Mouse (Mus musculus) forebrain, embryonic 16.5 days (tissue): ENCODE measurements around the gene Ddx20. TPM values are rescaled to one million over a fixed set of nuclear protein-coding genes. Genes with fewer than 3 reads are reported as not detected.

ENCODE experiments used
- ATAC-seq: fragments of 200-750 bp; cut with Nextera tagmentation; 2 replicates; pipeline ENCODE4 v1.8.0; 2017; ENCODE audit warnings: mild to moderate bottlenecking, moderate library complexity
- H3K27ac ChIP-seq: fragments of 300-500 bp; sonication (generic); 2 replicates; pipeline ENCODE4 v1.5.1; 2014; ENCODE audit warnings: low read length, control low read depth
- H3K27me3 ChIP-seq: fragments of 300-500 bp; sonication (generic); replicated peaks from 2 replicates; pipeline ENCODE4 v1.6.1; 2014; ENCODE audit warnings: low read length; ENCODE audit not compliant: control insufficient read depth, insufficient read depth
- H3K36me3 ChIP-seq: fragments of 300-500 bp; sonication (generic); 2 replicates; pipeline ENCODE4 v1.6.1; 2014; ENCODE audit not compliant: control insufficient read depth, insufficient read depth
- H3K4me1 ChIP-seq: fragments of 300-500 bp; sonication (generic); replicated peaks from 2 replicates; pipeline ENCODE4 v1.6.1; 2014; ENCODE audit warnings: low read length; ENCODE audit not compliant: control insufficient read depth, insufficient read depth
- H3K4me2 ChIP-seq: fragments of 300-500 bp; sonication (generic); 2 replicates; pipeline ENCODE4 v1.6.1; 2014; ENCODE audit warnings: mild to moderate bottlenecking, low read length, control low read depth
- H3K4me3 ChIP-seq: fragments of 300-500 bp; sonication (generic); replicated peaks from 2 replicates; pipeline ENCODE4 v1.5.1; 2014; ENCODE audit warnings: mild to moderate bottlenecking, low read length, control low read depth
- H3K9ac ChIP-seq: fragments of 300-500 bp; sonication (generic); replicated peaks from 2 replicates; pipeline ENCODE4 v1.6.1; 2014; ENCODE audit warnings: low read depth, low read length, control low read depth
- H3K9me3 ChIP-seq: fragments of 300-500 bp; sonication (generic); 2 replicates; pipeline ENCODE4 v1.6.1; 2016; ENCODE audit warnings: low read length; ENCODE audit not compliant: control insufficient read depth
- WGBS: fragments of 180-500 bp; shearing (Covaris S2); extraction: QIAGEN DNeasy Blood & Tissue Kit; methylation state at CpG from one replicate; pipeline ENCODE4 v1.1.7; 2014; 5-methylcytosine and 5-hydroxymethylcytosine counted together
- polyA plus RNA-seq: library from polyadenylated mRNA; unstranded; fragments of >200 nt; fragmentation: Nextera tagmentation; extraction: Ambion mirVana; gene quantifications from 2 replicates; pipeline ENCODE4 v1.2.1, GENCODE M21; 2015

Gene Ddx20
- polyA plus RNA-seq, 1 experiment from 2014 or later: 31.6 TPM

DNA sequence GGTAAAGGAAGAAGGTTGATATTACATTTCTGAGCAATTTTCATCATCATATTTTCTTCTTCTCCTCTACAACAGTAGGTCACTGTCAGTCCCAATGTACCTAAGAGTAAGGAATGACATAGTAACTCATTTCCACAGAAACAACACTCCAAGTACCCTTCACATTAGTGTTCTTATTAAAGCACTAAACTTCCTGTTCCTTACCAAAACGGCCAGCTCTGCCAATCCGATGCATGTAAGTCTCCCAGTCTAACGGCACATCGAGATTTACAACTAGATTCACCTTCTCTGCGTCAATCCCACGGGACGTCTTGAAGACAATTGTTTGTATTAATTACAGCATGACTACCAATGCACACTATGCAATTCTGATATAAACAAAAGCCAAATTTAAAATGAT, 7.0 kb downstream of the Ddx20 start:
- no peak for ATAC-seq
- H3K4me1 ChIP-seq: no peaks in the 10 kb centered on the region
- no peaks in the 10 kb centered on the region for H3K9me3 ChIP-seq
- H3K27me3 ChIP-seq: no peaks in the 10 kb centered on the region
- no peak overlapping the region for H3K4me3 ChIP-seq
- H3K9ac ChIP-seq: no peak overlapping the region
- no peak overlapping the region for H3K4me2 ChIP-seq
- H3K27ac ChIP-seq: no peak overlapping the region
- 93% methylated on average over 7 of the region's 7 CpGs for WGBS
- H3K36me3 ChIP-seq: peaks cover 23% of the 10 kb centered on the region

DNA sequence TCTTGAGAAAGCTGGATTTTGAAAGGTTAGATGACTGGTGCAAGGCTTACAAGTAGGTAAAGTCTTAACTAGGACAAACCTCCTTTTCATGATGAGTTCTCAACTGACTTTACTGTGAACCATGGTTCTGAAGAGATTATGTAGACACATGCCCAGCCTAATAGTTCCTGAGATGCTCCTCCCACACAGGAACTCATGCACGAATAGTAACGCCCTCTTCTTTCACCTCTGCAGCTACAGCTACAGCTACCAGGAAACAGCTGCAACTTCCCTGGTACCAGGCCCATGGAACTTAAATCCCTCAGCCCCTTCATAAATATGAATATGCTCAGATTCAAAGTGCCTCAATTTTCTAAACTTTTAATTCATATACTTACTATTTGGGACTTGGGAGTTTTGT, 11.4 kb downstream of the Ddx20 start:
- WGBS: 20% methylated on average over 2 of the region's 2 CpGs
- Histone ChIP-seq H3K9me3 (no peaks in the 10 kb centered on the region), H3K36me3 (peaks cover 14% of the 10 kb centered on the region; the same call in 1 of the 2 replicates)

DNA sequence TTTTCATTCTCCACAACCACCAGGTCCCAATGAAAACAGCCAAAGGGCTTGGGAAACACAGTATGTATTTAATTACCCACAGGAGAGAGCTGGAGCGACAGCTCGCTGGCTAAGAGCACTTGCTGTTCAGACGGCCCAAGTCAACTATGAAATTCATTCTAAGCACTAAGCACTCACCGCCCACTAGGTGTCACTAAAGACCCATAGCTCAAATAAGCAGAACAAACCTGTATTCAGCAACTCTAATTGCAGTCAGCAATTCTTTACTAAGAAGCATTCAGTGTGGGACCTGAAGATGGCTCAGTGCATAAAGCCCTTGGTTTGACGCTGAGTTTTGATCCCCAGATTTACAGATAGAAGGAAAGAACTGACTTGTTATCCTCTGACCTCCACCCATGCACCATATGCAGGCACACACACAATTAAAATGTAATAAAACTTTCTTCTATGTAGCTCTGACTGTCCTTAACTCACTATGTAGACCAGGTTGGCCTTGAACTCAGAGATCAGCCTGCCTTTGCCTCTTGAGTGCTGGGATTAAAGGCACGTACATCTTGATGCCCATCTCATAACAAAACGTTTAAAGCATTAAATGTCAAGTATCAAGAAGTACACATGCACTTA, 12.7 kb downstream of the Ddx20 start:
- Histone ChIP-seq H3K9ac (no peak overlapping the region), H3K9me3 (no peaks in the 10 kb centered on the region), H3K4me2 (no peak overlapping the region), H3K27me3 (no peaks in the 10 kb centered on the region), H3K27ac (no peak overlapping the region), H3K4me3 (no peak overlapping the region), H3K36me3 (peaks cover 12% of the 10 kb centered on the region; the same call in 1 of the 2 replicates), H3K4me1 (no peaks in the 10 kb centered on the region)
- WGBS: 19% methylated on average over 7 of the region's 7 CpGs
- ATAC-seq: peak; percentile 93

More for the DNA sequence above, 11.4 kb downstream of the Ddx20 start:
- no peak overlapping the region for H3K9ac ChIP-seq
- H3K4me1 ChIP-seq: no peaks in the 10 kb centered on the region
- H3K27me3 ChIP-seq: no peaks in the 10 kb centered on the region
- no peak for ATAC-seq
- no peak overlapping the region for H3K4me3 ChIP-seq
- no peak overlapping the region for H3K27ac ChIP-seq
- H3K4me2 ChIP-seq: no peak overlapping the region

DNA sequence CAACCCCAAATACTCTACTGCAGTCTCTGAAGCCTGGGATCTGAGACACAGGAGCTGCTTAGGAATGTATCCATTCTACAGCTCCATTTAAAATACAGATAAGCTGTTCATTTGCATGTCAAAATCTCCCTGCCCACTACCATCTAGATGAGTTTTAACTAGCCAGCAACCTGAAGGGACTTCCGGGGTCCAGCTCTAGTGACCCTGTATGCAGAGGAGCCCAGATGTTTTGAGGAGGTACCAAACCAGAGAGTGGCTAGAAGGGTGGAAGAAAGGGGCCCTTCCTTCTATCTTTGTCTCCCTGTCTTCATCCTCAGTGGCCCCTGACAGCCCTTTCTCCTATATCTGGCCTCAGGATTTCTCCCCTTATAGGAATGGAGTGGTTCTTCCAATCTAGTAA, 16.6 kb downstream of the Ddx20 start:
- 91% methylated on average over 1 of the region's 1 CpGs for WGBS
- H3K27ac ChIP-seq: no peak overlapping the region
- H3K4me2 ChIP-seq: no peak overlapping the region
- H3K36me3 ChIP-seq: no peaks in the 10 kb centered on the region; the same call in 1 of the 2 replicates
- H3K9me3 ChIP-seq: no peaks in the 10 kb centered on the region
- no peaks in the 10 kb centered on the region for H3K27me3 ChIP-seq
- H3K4me3 ChIP-seq: no peak overlapping the region
- ATAC-seq: no peak
- H3K9ac ChIP-seq: no peak overlapping the region
- H3K4me1 ChIP-seq: no peaks in the 10 kb centered on the region

DNA sequence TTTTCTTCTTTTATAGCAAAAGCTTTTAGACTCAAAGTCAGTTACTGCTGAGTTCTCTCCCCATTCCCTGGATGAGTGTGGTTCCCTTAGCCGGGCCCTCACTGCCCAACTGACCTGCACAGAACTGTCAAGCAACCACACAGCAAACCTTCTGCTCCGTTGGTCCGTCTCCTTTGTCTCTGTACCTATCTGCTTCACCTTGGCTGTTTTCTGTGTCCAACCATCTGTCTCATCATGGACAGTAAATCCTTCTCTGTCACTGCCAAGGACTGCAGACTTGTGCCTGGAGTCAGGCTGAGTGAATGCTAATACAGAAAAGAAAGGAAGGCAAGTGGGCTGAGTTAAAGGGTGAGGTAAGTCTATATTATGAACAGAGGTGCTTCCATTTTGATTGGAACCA, 17.6 kb downstream of the Ddx20 start:
- ATAC-seq: no peak
- Histone ChIP-seq H3K27ac (no peak overlapping the region), H3K4me1 (no peaks in the 10 kb centered on the region), H3K9me3 (no peaks in the 10 kb centered on the region), H3K4me3 (no peak overlapping the region), H3K36me3 (no peaks in the 10 kb centered on the region; the same call in 1 of the 2 replicates), H3K27me3 (no peaks in the 10 kb centered on the region), H3K9ac (no peak overlapping the region), H3K4me2 (no peak overlapping the region)
- 88% methylated on average over 3 of the region's 3 CpGs for WGBS

DNA sequence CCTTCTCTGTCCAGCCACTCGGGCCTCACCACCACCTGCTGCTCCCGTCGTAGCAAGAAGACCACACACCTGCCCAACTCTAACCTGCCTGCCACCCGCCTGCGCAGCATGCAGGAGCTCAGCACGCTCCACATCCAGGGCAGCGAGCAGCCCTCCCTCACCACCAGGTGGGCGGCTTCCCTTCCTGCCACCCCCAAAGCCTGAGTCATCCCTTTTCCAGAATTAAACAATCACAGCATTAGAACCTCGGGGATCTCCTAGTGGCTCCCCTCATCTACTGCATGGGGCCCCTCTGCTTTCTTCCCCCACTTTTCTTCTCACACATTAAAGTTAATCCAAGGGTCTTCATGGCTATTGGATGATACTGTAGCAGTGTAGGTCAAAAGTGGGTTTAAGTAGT, 19.2 kb downstream of the Ddx20 start:
- H3K4me1 ChIP-seq: no peaks in the 10 kb centered on the region
- H3K9ac ChIP-seq: no peak overlapping the region
- H3K4me2 ChIP-seq: no peak overlapping the region
- no peaks in the 10 kb centered on the region; the same call in 1 of the 2 replicates for H3K36me3 ChIP-seq
- no peak overlapping the region for H3K27ac ChIP-seq
- no peak for ATAC-seq
- 48% methylated on average over 9 of the region's 9 CpGs for WGBS
- no peaks in the 10 kb centered on the region for H3K27me3 ChIP-seq
- H3K4me3 ChIP-seq: no peak overlapping the region
- no peaks in the 10 kb centered on the region for H3K9me3 ChIP-seq

DNA sequence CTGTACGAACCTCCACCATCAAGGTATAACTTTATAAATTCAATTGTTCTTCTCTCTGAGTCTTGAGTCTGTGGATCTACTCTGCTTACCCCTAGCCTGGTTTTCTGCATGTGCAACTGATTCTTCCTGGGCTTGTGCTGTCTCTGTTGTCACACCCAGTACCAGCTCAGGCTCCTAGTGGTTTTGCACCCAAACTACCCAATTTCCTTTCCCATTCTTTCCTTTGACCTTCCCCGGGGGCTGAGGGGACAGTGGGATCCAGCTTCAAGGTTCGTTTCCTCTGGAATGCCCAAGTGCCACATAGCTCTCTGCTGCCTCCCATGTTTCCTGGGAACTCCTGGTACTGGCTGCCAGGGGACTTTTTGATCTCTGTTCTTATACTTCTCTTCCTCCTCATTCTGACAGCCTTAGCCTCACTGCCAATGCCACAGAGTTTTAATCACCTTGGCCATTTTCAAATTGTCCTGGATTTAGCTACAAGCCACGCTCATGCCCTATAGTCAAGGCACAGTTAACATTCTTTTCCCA, 20.3 kb downstream of the Ddx20 start:
- Histone ChIP-seq H3K4me2 (no peak overlapping the region), H3K4me1 (no peaks in the 10 kb centered on the region), H3K27ac (no peak overlapping the region), H3K9ac (no peak overlapping the region), H3K9me3 (no peaks in the 10 kb centered on the region), H3K36me3 (no peaks in the 10 kb centered on the region; the same call in 1 of the 2 replicates), H3K4me3 (no peak overlapping the region), H3K27me3 (no peaks in the 10 kb centered on the region)
- WGBS: 66% methylated on average over 4 of the region's 4 CpGs
- no peak for ATAC-seq

DNA sequence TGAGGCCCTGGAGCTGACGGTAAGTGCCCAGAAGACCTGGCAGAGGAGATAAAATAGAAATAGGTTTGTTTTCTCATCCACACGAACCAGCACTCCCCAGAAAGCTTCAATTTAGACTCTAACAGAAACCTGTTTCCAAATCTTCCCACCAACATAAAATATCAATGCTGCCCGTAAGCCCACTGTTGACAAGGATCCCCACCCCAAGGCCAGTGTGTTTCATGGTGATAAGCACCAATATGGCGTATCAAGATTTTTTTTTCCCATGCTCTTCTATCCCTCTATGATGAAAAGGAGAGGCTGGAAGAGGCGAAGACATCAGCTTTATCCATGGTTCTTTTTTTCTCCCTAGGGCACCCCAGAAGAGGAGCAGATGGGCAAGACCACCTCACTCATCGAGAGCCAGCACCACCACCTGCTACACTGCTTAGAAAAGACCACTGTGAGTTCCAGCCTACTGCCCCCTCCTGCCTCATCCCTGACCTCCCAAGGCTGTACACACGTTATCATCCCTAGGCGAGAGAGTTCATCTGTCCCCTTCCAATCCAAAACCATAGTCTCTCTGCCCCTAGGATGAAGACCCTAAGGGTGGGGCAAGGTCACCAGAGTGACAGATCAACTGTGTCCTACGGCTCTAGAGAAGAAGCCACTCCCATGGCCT, 22.1 kb downstream of the Ddx20 start:
- no peaks in the 10 kb centered on the region for H3K27me3 ChIP-seq
- WGBS: 89% methylated on average over 9 of the region's 9 CpGs
- no peak overlapping the region for H3K4me3 ChIP-seq
- no peaks in the 10 kb centered on the region for H3K9me3 ChIP-seq
- H3K27ac ChIP-seq: no peak overlapping the region
- no peak overlapping the region for H3K4me2 ChIP-seq
- no peak for ATAC-seq
- H3K36me3 ChIP-seq: no peaks in the 10 kb centered on the region; the same call in 1 of the 2 replicates
- H3K4me1 ChIP-seq: no peaks in the 10 kb centered on the region
- no peak overlapping the region for H3K9ac ChIP-seq

DNA sequence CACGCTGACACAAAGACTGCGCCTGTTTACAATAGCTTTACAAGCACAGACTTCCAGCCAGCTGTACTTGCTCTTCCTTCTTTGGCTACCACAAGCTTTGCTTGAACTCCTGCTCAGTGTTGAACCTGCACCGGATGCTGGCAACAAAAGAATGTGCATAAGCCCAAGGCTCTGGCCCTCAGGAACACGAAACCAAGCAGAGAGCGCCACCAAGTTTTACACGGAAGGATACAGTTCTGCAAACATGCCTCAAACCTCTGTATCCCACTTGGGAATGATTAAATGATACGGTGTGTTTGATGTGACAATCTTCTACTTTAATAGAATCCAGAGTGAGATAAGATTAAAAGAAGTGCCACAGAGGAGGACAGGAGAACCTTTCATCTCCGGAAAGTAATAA, 24.3 kb downstream of the Ddx20 start:
- 76% methylated on average over 8 of the region's 8 CpGs for WGBS

More for the DNA sequence above, 24.3 kb downstream of the Ddx20 start:
- Histone ChIP-seq H3K4me2 (no peak overlapping the region), H3K27me3 (no peaks in the 10 kb centered on the region), H3K9me3 (no peaks in the 10 kb centered on the region), H3K9ac (no peak overlapping the region), H3K4me3 (no peak overlapping the region), H3K36me3 (no peaks in the 10 kb centered on the region), H3K4me1 (no peaks in the 10 kb centered on the region), H3K27ac (no peak overlapping the region)
- no peak for ATAC-seq
